Mouse (Mus musculus) kidney, postnatal 14 days (tissue): ENCODE data around the gene Ppp2r5b.

Experiments used
- DNase-seq: peaks from one replicate; pipeline ENCODE4 v3.0.0; 2022; ENCODE audit warnings: mixed read lengths

Ppp2r5b gene

GRCm38 (mm10) chr19:6234337-6235083, 1.2 kb downstream of the Ppp2r5b start:
- DNase-seq = no peak

GRCm38 (mm10) chr19:6233647-6234046, 2.0 kb downstream of the Ppp2r5b start:
- DNase-seq = peak; percentile 29

GRCm38 (mm10) chr19:6231036-6231435, 4.6 kb downstream of the Ppp2r5b start:
- no peak for DNase-seq

- no peak for DNase-seq
These were observed 5.3 kb downstream of the Ppp2r5b start for GRCm38 (mm10) chr19:6230411-6230810.

- DNase-seq = no peak
These were observed 7.8 kb downstream of the Ppp2r5b start for GRCm38 (mm10) chr19:6227864-6228263.

GRCm38 (mm10) chr19:6226763-6227162, 8.9 kb downstream of the Ppp2r5b start:
- DNase-seq = no peak

- DNase-seq = no peak
These were observed 9.5 kb downstream of the Ppp2r5b start, which contains the start of gene Gpha2 for GRCm38 (mm10) chr19:6226135-6226534. Gpha2 (plus strand) TSS chr19:6226380.

GRCm38 (mm10) chr19:6218606-6219005, 17.1 kb downstream of the Ppp2r5b start:
- DNase-seq = no peak

GRCm38 (mm10) chr19:6216046-6216705, 19.5 kb downstream of the Ppp2r5b start:
- no peak for DNase-seq

- DNase-seq = no peak
These were observed 29.0 kb downstream of the Ppp2r5b start for GRCm38 (mm10) chr19:6206716-6207115.

- DNase-seq = no peak
These were observed 31.4 kb downstream of the Ppp2r5b start for GRCm38 (mm10) chr19:6204265-6204664.

GRCm38 (mm10) chr19:6184131-6184530, 51.5 kb downstream of the Ppp2r5b start, which contains the start of gene Majin:
Majin (plus strand) TSS chr19:6184388.
- no peak for DNase-seq

- no peak for DNase-seq
These were observed 53.1 kb downstream of the Ppp2r5b start for GRCm38 (mm10) chr19:6182534-6182933.

GRCm38 (mm10) chr19:6181629-6182028, 54.0 kb downstream of the Ppp2r5b start:
- no peak for DNase-seq

- no peak for DNase-seq
These were observed 56.9 kb downstream of the Ppp2r5b start for GRCm38 (mm10) chr19:6178775-6179174.
